Mouse (Mus musculus): ENCODE data around the gene Nos2. TPM values are rescaled to one million over a fixed set of nuclear protein-coding genes. Genes with fewer than 3 reads are reported as not detected.

Gene Nos2
- polyA plus RNA-seq, 1 experiment: 0.06 TPM

GRCm38 (mm10) chr11:78972328-78972727 lies 51.7 kb downstream of the Nos2 start:
- peaks cover 66% of the 10 kb centered on the region for H3K4me1 ChIP-seq
- TF ChIP-seq GATA1 (IDR thresholded peaks at IDR 0.05; ENCODE audit: borderline replicate concordance, low read length) (no peak), FLI1 (IDR thresholded peaks at IDR 0.05; ENCODE audit: low read length) (no peak)
- peaks cover 100% of the 10 kb centered on the region for H3K36me3 ChIP-seq (replicated peaks; ENCODE audit: low read length)
- H3K9me3 ChIP-seq: no peaks in the 10 kb centered on the region
- no peak overlapping the region for H3K4me3 ChIP-seq (replicated peaks)
- H3K27me3 ChIP-seq (replicated peaks): no peaks in the 10 kb centered on the region

GRCm38 (mm10) chr11:78972811-78973351 lies 52.3 kb downstream of the Nos2 start:
- H3K4me1 ChIP-seq: peaks cover 66% of the 10 kb centered on the region
- no peaks in the 10 kb centered on the region for H3K27me3 ChIP-seq (replicated peaks)
- no peak overlapping the region for H3K4me3 ChIP-seq (replicated peaks)
- TF ChIP-seq GATA1 (IDR thresholded peaks at IDR 0.05; ENCODE audit: borderline replicate concordance, low read length) (no peak), FLI1 (IDR thresholded peaks at IDR 0.05; ENCODE audit: low read length) (no peak)
- peaks cover 100% of the 10 kb centered on the region for H3K36me3 ChIP-seq (replicated peaks; ENCODE audit: low read length)
- H3K9me3 ChIP-seq: no peaks in the 10 kb centered on the region

GRCm38 (mm10) chr11:78973381-78974150 lies 53.0 kb downstream of the Nos2 start:
- Histone ChIP-seq H3K27me3 (replicated peaks) (no peaks in the 10 kb centered on the region), H3K9me3 (no peaks in the 10 kb centered on the region), H3K4me3 (replicated peaks) (no peak overlapping the region), H3K36me3 (replicated peaks; ENCODE audit: low read length) (peaks cover 99% of the 10 kb centered on the region), H3K4me1 (peaks cover 66% of the 10 kb centered on the region)
- TF ChIP-seq FLI1 (IDR thresholded peaks at IDR 0.05; ENCODE audit: low read length) (no peak), GATA1 (IDR thresholded peaks at IDR 0.05; ENCODE audit: borderline replicate concordance, low read length) (no peak)

GRCm38 (mm10) chr11:78976731-78977510 lies 56.3 kb downstream of the Nos2 start:
- peaks cover 82% of the 10 kb centered on the region for H3K36me3 ChIP-seq (replicated peaks; ENCODE audit: low read length)

GRCm38 (mm10) chr11:78978176-78979019 lies 57.8 kb downstream of the Nos2 start:
- no peak overlapping the region for H3K4me3 ChIP-seq (replicated peaks)
- H3K9me3 ChIP-seq: no peaks in the 10 kb centered on the region
- H3K4me1 ChIP-seq: peaks cover 92% of the 10 kb centered on the region
- H3K36me3 ChIP-seq (replicated peaks; ENCODE audit: low read length): peaks cover 70% of the 10 kb centered on the region
- TF ChIP-seq FLI1 (IDR thresholded peaks at IDR 0.05; ENCODE audit: low read length) (no peak), GATA1 (IDR thresholded peaks at IDR 0.05; ENCODE audit: borderline replicate concordance, low read length) (no peak)
- no peaks in the 10 kb centered on the region for H3K27me3 ChIP-seq (replicated peaks)

More at GRCm38 (mm10) chr11:78976731-78977510, 56.3 kb downstream of the Nos2 start:
- peaks cover 84% of the 10 kb centered on the region for H3K4me1 ChIP-seq
- no peaks in the 10 kb centered on the region for H3K27me3 ChIP-seq (replicated peaks)
- no peak overlapping the region for H3K4me3 ChIP-seq (replicated peaks)
- H3K9me3 ChIP-seq: no peaks in the 10 kb centered on the region
- TF ChIP-seq FLI1 (IDR thresholded peaks at IDR 0.05; ENCODE audit: low read length) (no peak), GATA1 (IDR thresholded peaks at IDR 0.05; ENCODE audit: borderline replicate concordance, low read length) (no peak)

GRCm38 (mm10) chr11:78980083-78980634 lies 59.6 kb downstream of the Nos2 start:
- peak overlapping the region; percentile 78 for H3K4me3 ChIP-seq (replicated peaks)
- TF ChIP-seq GATA1 (IDR thresholded peaks at IDR 0.05; ENCODE audit: borderline replicate concordance, low read length) (no peak; the same call in 2 of the 3 replicates), FLI1 (IDR thresholded peaks at IDR 0.05; ENCODE audit: low read length) (no peak)
- peaks cover 52% of the 10 kb centered on the region for H3K36me3 ChIP-seq (replicated peaks; ENCODE audit: low read length)
- H3K27me3 ChIP-seq (replicated peaks): no peaks in the 10 kb centered on the region
- H3K9me3 ChIP-seq: no peaks in the 10 kb centered on the region
- H3K4me1 ChIP-seq: peaks cover 92% of the 10 kb centered on the region

- Histone ChIP-seq H3K4me1 (peaks cover 94% of the 10 kb centered on the region), H3K27me3 (replicated peaks) (no peaks in the 10 kb centered on the region), H3K4me3 (replicated peaks) (peak overlapping the region; percentile 91), H3K9me3 (no peaks in the 10 kb centered on the region), H3K36me3 (replicated peaks; ENCODE audit: low read length) (peaks cover 33% of the 10 kb centered on the region)
- TF ChIP-seq GATA1 (IDR thresholded peaks at IDR 0.05; ENCODE audit: borderline replicate concordance, low read length) (no peak), FLI1 (IDR thresholded peaks at IDR 0.05; ENCODE audit: low read length) (no peak)
Measured at GRCm38 (mm10) chr11:78982042-78982441, 61.5 kb downstream of the Nos2 start.

- TF ChIP-seq GATA1 (IDR thresholded peaks at IDR 0.05; ENCODE audit: borderline replicate concordance, low read length) (no peak), FLI1 (IDR thresholded peaks at IDR 0.05; ENCODE audit: low read length) (no peak)
- Histone ChIP-seq H3K4me1 (peaks cover 91% of the 10 kb centered on the region), H3K9me3 (no peaks in the 10 kb centered on the region), H3K4me3 (replicated peaks) (peak overlapping the region; percentile 91), H3K36me3 (replicated peaks; ENCODE audit: low read length) (peaks cover 27% of the 10 kb centered on the region), H3K27me3 (replicated peaks) (no peaks in the 10 kb centered on the region)
Measured at GRCm38 (mm10) chr11:78982513-78983291, 62.1 kb downstream of the Nos2 start.
